Mouse (Mus musculus) myocyte (in vitro differentiated cells): ENCODE measurements around the gene Stxbp3.

Source experiments
- CEBPB ChIP-seq: IDR thresholded peaks from 2 replicates; pipeline ENCODE4 v1.6.1; 2011; ENCODE audit warnings: mild to moderate bottlenecking, moderate library complexity; ENCODE audit not compliant: poor library complexity, insufficient read depth, severe bottlenecking
- E2F4 ChIP-seq: IDR thresholded peaks from one replicate; pipeline ENCODE4 v1.6.1; 2011; ENCODE audit warnings: mild to moderate bottlenecking, control low read depth, moderate library complexity; ENCODE audit not compliant: insufficient read depth
- POLR2A ChIP-seq: IDR thresholded peaks from one replicate; pipeline ENCODE4 v1.6.1; 2011; ENCODE audit warnings: low read depth, mild to moderate bottlenecking, control low read depth, moderate library complexity; ENCODE audit not compliant: insufficient read length
- POLR2AphosphoS2 ChIP-seq: IDR thresholded peaks from one replicate; pipeline ENCODE4 v1.6.1; 2011; ENCODE audit warnings: low read depth, control low read depth; ENCODE audit not compliant: insufficient read length
- TCF12 ChIP-seq: IDR thresholded peaks from one replicate; pipeline ENCODE4 v1.6.1; 2011; ENCODE audit warnings: mild to moderate bottlenecking, control low read depth; ENCODE audit not compliant: poor library complexity, insufficient read depth, severe bottlenecking

DNA sequence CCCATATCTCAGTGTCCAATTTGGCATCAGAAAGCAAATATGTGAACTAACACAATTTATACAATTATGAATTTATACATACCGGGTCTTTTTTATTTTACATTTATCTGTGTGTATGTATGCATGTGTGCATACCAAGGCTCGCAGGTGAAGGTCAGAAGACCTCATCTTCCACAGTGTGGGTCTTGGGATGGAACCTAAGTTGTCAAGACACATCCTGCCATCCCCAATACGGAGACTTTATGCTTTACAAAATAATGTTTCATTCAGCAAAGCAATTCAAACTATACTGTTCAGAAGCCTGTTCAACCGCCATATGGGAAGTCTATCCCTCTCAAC, 359 bp upstream of the Stxbp3 start:
- TF ChIP-seq POLR2AphosphoS2, result no peak
- TF ChIP-seq TCF12, result no peak
- no peak for TF ChIP-seq POLR2A
- TF ChIP-seq E2F4, result no peak
- TF ChIP-seq CEBPB, result no peak
